Mouse (Mus musculus) forebrain, postnatal 0 days (tissue): ENCODE data around the gene Ptger2. TPM values are rescaled to one million over a fixed set of nuclear protein-coding genes. Genes with fewer than 3 reads are reported as not detected.

Experiments used
- ATAC-seq: fragments of 200-750 bp; cut with Nextera tagmentation; 2 replicates; pipeline ENCODE4 v1.8.0; 2017; ENCODE audit warnings: mild to moderate bottlenecking, moderate library complexity
- DNase-seq: peaks from one replicate; pipeline ENCODE4 v3.0.0-alpha.2; 2015
- H3K27ac ChIP-seq: fragments of 300-500 bp; sonication (generic); 2 replicates; pipeline ENCODE4 v1.5.1; 2014; ENCODE audit warnings: low read depth, mild to moderate bottlenecking, antibody characterized with exemption, low read length, moderate library complexity, mixed read lengths
- H3K27me3 ChIP-seq: fragments of 300-500 bp; sonication (generic); 2 replicates; pipeline ENCODE4 v1.6.1; 2014; ENCODE audit warnings: mild to moderate bottlenecking, low read length, mixed read lengths; ENCODE audit not compliant: insufficient read depth
- H3K36me3 ChIP-seq: fragments of 300-500 bp; sonication (generic); 2 replicates; pipeline ENCODE4 v1.6.1; 2014; ENCODE audit warnings: mild to moderate bottlenecking, moderate library complexity; ENCODE audit not compliant: insufficient read depth
- H3K4me1 ChIP-seq: fragments of 300-500 bp; sonication (generic); 2 replicates; pipeline ENCODE4 v1.6.1; 2014; ENCODE audit warnings: antibody characterized with exemption; ENCODE audit not compliant: insufficient read depth
- H3K4me2 ChIP-seq: fragments of 300-500 bp; sonication (generic); 2 replicates; pipeline ENCODE4 v1.6.1; 2014; ENCODE audit warnings: low read depth, mild to moderate bottlenecking, moderate library complexity
- H3K4me3 ChIP-seq: fragments of 300-500 bp; sonication (generic); 2 replicates; pipeline ENCODE4 v1.5.1; 2014; ENCODE audit warnings: low read depth, low read length, mixed read lengths
- H3K9ac ChIP-seq: fragments of 300-500 bp; sonication (generic); 2 replicates; pipeline ENCODE4 v1.6.1; 2014; ENCODE audit warnings: mild to moderate bottlenecking
- H3K9me3 ChIP-seq: fragments of 300-500 bp; sonication (generic); 2 replicates; pipeline ENCODE4 v1.6.1; 2016; ENCODE audit warnings: low read length
- CTCF ChIP-seq: sonication (generic); IDR thresholded peaks from 2 replicates; pipeline ENCODE4 v1.5.1; 2016; ENCODE audit warnings: antibody characterized with exemption, control low read depth, low read depth
- WGBS: fragments of 180-500 bp; shearing (Covaris S2); extraction: QIAGEN DNeasy Blood & Tissue Kit; methylation state at CpG from one replicate; pipeline ENCODE4 v1.1.7; 2014; 5-methylcytosine and 5-hydroxymethylcytosine counted together
- polyA plus RNA-seq: library from polyadenylated mRNA; unstranded; fragments of >200 nt; fragmentation: Nextera tagmentation; extraction: Ambion mirVana; gene quantifications from 2 replicates; pipeline ENCODE4 v1.2.1, GENCODE M21; 2015
- total RNA-seq: library from RNA; depleted of rRNA; stranded (reverse); fragments of >200 nt; gene quantifications from 2 replicates; pipeline ENCODE4 v1.2.3, GENCODE M21; 2014

Gene Ptger2
- total and polyA plus RNA-seq, 2 experiments from 2014 or later, result 0.46 to 1.2 TPM

DNA sequence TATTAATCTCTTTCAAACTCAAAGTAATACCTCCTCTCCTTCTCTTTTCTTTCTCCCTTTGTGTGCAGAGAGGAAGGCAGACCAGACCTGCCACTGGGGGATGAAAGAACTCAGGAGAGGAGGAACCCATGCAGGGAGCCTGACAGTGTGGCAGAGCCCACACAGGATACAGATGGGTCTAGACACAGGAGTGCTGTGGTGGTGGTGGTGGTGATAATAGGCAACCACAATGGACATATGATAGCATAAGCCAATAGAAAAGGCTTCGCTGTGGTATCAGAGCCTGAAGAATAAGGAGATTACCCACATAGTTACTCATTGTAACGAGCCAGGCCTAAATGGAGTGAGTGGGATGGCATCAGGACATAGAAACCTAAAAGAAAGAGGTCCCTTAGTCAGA is 23.3 kb downstream of the Ptger2 start:
- Histone ChIP-seq H3K36me3 (no peaks in the 10 kb centered on the region), H3K27me3 (no peaks in the 10 kb centered on the region), H3K4me2 (no peak overlapping the region), H3K4me1 (no peaks in the 10 kb centered on the region), H3K27ac (no peak overlapping the region), H3K9me3 (no peaks in the 10 kb centered on the region), H3K9ac (no peak overlapping the region), H3K4me3 (no peak overlapping the region)
- 81% methylated on average over 2 of the region's 2 CpGs for WGBS
- no peak for TF ChIP-seq CTCF
- no peak for DNase-seq
- ATAC-seq, result no peak

DNA sequence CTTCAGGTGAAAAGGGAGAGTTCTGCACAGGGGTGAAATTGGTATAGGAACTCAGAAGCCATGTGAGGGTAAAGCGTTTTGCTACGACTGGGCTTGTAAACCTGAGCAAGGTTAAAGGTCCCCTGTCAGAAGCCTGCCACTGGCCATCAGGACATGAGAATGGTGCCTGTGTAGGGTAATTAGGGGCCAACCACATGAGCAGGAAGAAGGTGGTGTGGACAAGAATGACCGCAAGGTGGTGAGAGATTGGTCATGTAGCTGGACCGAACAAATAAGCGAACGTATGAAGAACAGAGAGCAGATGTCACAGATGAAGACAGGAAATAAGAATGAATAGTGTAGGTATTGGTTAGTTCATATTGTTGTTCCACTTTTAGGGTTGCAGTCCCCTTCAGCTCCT is 23.7 kb downstream of the Ptger2 start:
- Histone ChIP-seq H3K36me3 (no peaks in the 10 kb centered on the region), H3K9me3 (no peaks in the 10 kb centered on the region), H3K9ac (no peak overlapping the region), H3K27me3 (no peaks in the 10 kb centered on the region), H3K4me2 (no peak overlapping the region), H3K4me3 (no peak overlapping the region), H3K27ac (no peak overlapping the region), H3K4me1 (no peaks in the 10 kb centered on the region)
- no peak for ATAC-seq
- no peak for TF ChIP-seq CTCF
- 94% methylated on average over 6 of the region's 6 CpGs for WGBS
- DNase-seq, result no peak

- Histone ChIP-seq H3K4me2 (no peak overlapping the region), H3K27ac (no peak overlapping the region), H3K9me3 (no peaks in the 10 kb centered on the region), H3K4me1 (no peaks in the 10 kb centered on the region), H3K9ac (no peak overlapping the region), H3K27me3 (no peaks in the 10 kb centered on the region), H3K36me3 (no peaks in the 10 kb centered on the region), H3K4me3 (no peak overlapping the region)
- WGBS, result 86% methylated on average over 3 of the region's 3 CpGs
- ATAC-seq (no peak), DNase-seq (no peak)
- no peak for TF ChIP-seq CTCF
Observed at GRCm38 (mm10) chr14:45021551-45021950, 33.6 kb downstream of the Ptger2 start.

- Histone ChIP-seq H3K4me1 (no peaks in the 10 kb centered on the region), H3K4me2 (no peak overlapping the region), H3K36me3 (no peaks in the 10 kb centered on the region), H3K9ac (no peak overlapping the region), H3K27ac (no peak overlapping the region), H3K9me3 (no peaks in the 10 kb centered on the region), H3K27me3 (no peaks in the 10 kb centered on the region), H3K4me3 (no peak overlapping the region)
- no peak for TF ChIP-seq CTCF
- ATAC-seq (no peak), DNase-seq (no peak)
- 88% methylated on average over 3 of the region's 3 CpGs for WGBS
Observed at GRCm38 (mm10) chr14:45034293-45034692, 46.3 kb downstream of the Ptger2 start.

DNA sequence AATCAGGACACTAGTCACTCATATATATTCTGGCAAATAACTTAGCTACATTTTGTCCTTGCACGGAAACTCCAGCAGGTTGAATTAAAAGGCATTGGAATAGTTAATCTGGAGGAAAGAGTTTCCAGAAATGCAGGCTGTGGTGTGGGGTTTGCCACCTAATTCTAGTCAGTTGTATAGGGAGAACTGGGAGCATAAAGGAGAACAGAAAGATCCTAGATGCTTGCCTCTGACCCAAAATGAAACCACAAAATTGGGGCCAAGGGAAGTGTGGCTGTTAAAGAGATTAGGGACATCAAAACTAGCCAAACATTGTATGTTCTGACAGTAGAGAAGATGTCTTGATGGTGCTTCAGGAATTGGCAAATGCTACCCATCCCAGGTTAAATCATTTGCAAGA is 48.6 kb downstream of the Ptger2 start:
- Histone ChIP-seq H3K4me3 (no peak overlapping the region), H3K27me3 (no peaks in the 10 kb centered on the region), H3K27ac (no peak overlapping the region), H3K4me2 (no peak overlapping the region), H3K9ac (no peak overlapping the region), H3K36me3 (no peaks in the 10 kb centered on the region), H3K9me3 (no peaks in the 10 kb centered on the region), H3K4me1 (no peaks in the 10 kb centered on the region)
- DNase-seq, result no peak
- 88% methylated on average over 1 of the region's 1 CpGs for WGBS
- ATAC-seq, result no peak
- TF ChIP-seq CTCF, result no peak

DNA sequence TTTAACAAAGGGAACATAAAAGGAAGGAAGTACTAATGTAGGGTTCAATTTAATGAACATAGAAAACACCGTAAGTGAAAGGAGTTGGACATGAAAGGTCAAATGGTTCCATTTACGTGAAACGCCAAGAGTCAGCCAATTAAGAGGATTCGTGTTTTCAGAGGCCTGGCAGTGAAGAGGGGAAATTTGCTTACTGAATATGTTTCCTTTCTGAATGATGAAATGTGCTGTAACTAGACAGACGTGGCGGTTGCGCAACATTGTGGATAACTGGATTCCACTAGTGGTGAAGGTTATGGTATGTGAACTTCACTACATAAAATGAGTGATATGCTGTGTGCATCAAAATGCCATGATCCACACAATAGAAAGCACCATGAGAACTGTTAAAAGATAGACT is 50.1 kb downstream of the Ptger2 start:
- no peak overlapping the region for H3K9ac ChIP-seq
- ATAC-seq (no peak), DNase-seq (no peak)
- no peaks in the 10 kb centered on the region for H3K9me3 ChIP-seq
- no peak overlapping the region for H3K4me2 ChIP-seq
- H3K36me3 ChIP-seq, result no peaks in the 10 kb centered on the region
- H3K27me3 ChIP-seq, result no peaks in the 10 kb centered on the region
- no peak for TF ChIP-seq CTCF
- H3K4me3 ChIP-seq, result no peak overlapping the region
- no peaks in the 10 kb centered on the region for H3K4me1 ChIP-seq
- H3K27ac ChIP-seq, result no peak overlapping the region
- WGBS, result 84% methylated on average over 7 of the region's 7 CpGs

- no peak overlapping the region for H3K9ac ChIP-seq
- no peak overlapping the region for H3K4me2 ChIP-seq
- WGBS, result 87% methylated on average over 5 of the region's 5 CpGs
- no peak overlapping the region for H3K4me3 ChIP-seq
- no peaks in the 10 kb centered on the region for H3K9me3 ChIP-seq
- TF ChIP-seq CTCF, result no peak
- H3K4me1 ChIP-seq, result no peaks in the 10 kb centered on the region
- no peaks in the 10 kb centered on the region for H3K27me3 ChIP-seq
- H3K27ac ChIP-seq, result no peak overlapping the region
- DNase-seq (no peak), ATAC-seq (no peak)
- H3K36me3 ChIP-seq, result no peaks in the 10 kb centered on the region
Observed at GRCm38 (mm10) chr14:45040851-45041475, 53.0 kb downstream of the Ptger2 start.
